Mouse (Mus musculus) MEL (cell line): ENCODE results near the gene Ociad1.

Experiments
- BHLHE40 ChIP-seq: IDR thresholded peaks from 2 replicates; pipeline ENCODE4 v1.6.1; 2012; ENCODE audit warnings: low read depth, mild to moderate bottlenecking, inconsistent platforms, low read length, improper control_type of control experiment, borderline replicate concordance
- CHD2 ChIP-seq: IDR thresholded peaks from 2 replicates; pipeline ENCODE4 v1.6.1; 2011; ENCODE audit warnings: low read length, improper control_type of control experiment
- CTCF ChIP-seq, 3 experiments: IDR thresholded peaks in 2 of 3; conservative IDR thresholded peaks in 1 of 3; 2 replicates each; pipeline ENCODE4 v1.5.1; 2011 to 2012; ENCODE audit warnings: low read length in 3 of 3, low read depth in 2 of 3, mild to moderate bottlenecking in 2 of 3, improper control_type of control experiment in 1 of 3, inconsistent platforms in 1 of 3, mixed read lengths in 1 of 3, moderate library complexity in 1 of 3; ENCODE audit not compliant: control insufficient read depth in 1 of 3, insufficient read depth in 1 of 3, poor library complexity in 1 of 3, severe bottlenecking in 1 of 3
- EP300 ChIP-seq, 2 experiments: IDR thresholded peaks; 2 replicates each; pipeline ENCODE4 v1.6.1; 2011; ENCODE audit warnings: improper control_type of control experiment in 2 of 2, low read length in 2 of 2, low read depth in 1 of 2, mild to moderate bottlenecking in 1 of 2
- GATA1 ChIP-seq: IDR thresholded peaks from 2 replicates; pipeline ENCODE4 v1.6.1; 2011; ENCODE audit warnings: low read depth, low read length, improper control_type of control experiment
- MAX ChIP-seq: IDR thresholded peaks from 2 replicates; pipeline ENCODE4 v1.6.1; 2011; ENCODE audit warnings: low read length, improper control_type of control experiment
- MAZ ChIP-seq: IDR thresholded peaks from 2 replicates; pipeline ENCODE4 v1.6.1; 2012; ENCODE audit warnings: low read depth, mild to moderate bottlenecking, inconsistent platforms, low read length, improper control_type of control experiment
- MEF2A ChIP-seq: IDR thresholded peaks from 2 replicates; pipeline ENCODE4 v1.6.1; 2014; ENCODE audit warnings: low read depth, mild to moderate bottlenecking, inconsistent platforms, low read length, improper control_type of control experiment; ENCODE audit not compliant: poor library complexity, insufficient replicate concordance, severe bottlenecking; ENCODE audit errors: extremely low read depth
- MYB ChIP-seq: IDR thresholded peaks from 2 replicates; pipeline ENCODE4 v1.6.1; 2011; ENCODE audit warnings: mild to moderate bottlenecking, low read depth, low read length, improper control_type of control experiment
- NELFE ChIP-seq: IDR thresholded peaks from 2 replicates; pipeline ENCODE4 v1.6.1; 2011; ENCODE audit warnings: low read depth, low read length, improper control_type of control experiment
- POLR2A ChIP-seq, 2 experiments: IDR thresholded peaks; 2 replicates each; pipeline ENCODE4 v1.6.1; 2011 to 2012; ENCODE audit warnings: low read length in 2 of 2, mild to moderate bottlenecking in 2 of 2, control low read depth in 1 of 2, improper control_type of control experiment in 1 of 2, low read depth in 1 of 2, moderate library complexity in 1 of 2; ENCODE audit not compliant: control insufficient read depth in 1 of 2, insufficient read depth in 1 of 2, poor library complexity in 1 of 2
- SIN3A ChIP-seq: IDR thresholded peaks from 2 replicates; pipeline ENCODE4 v1.6.1; 2012; ENCODE audit warnings: low read length, improper control_type of control experiment, inconsistent platforms
- TAL1 ChIP-seq: IDR thresholded peaks from 2 replicates; pipeline ENCODE4 v1.6.1; 2012; ENCODE audit warnings: mild to moderate bottlenecking, inconsistent platforms, low read length, moderate library complexity, mixed read lengths
- USF2 ChIP-seq, 2 experiments: IDR thresholded peaks; 2 replicates each; pipeline ENCODE4 v1.6.1; 2011 to 2012; ENCODE audit warnings: improper control_type of control experiment in 2 of 2, low read length in 2 of 2, borderline replicate concordance in 1 of 2, inconsistent platforms in 1 of 2, low read depth in 1 of 2, mild to moderate bottlenecking in 1 of 2; ENCODE audit not compliant: insufficient read depth in 1 of 2

- TF ChIP-seq TAL1 = no peak
- no peak for TF ChIP-seq CHD2
- TF ChIP-seq CTCF (IDR thresholded peaks at IDR 0.05 in 2 of 3, conservative IDR thresholded peaks at IDR 0.05 in 1 of 3; ENCODE audit: control insufficient read depth in 1 of 3, insufficient read depth in 1 of 3, low read depth in 2 of 3, low read length in 3 of 3, poor library complexity in 1 of 3, severe bottlenecking in 1 of 3) = no peak
- no peak for TF ChIP-seq USF2 (IDR thresholded peaks at IDR 0.05; ENCODE audit: borderline replicate concordance in 1 of 2, insufficient read depth in 1 of 2, low read depth in 1 of 2, low read length in 2 of 2)
- no peak for TF ChIP-seq POLR2A (IDR thresholded peaks at IDR 0.05; ENCODE audit: control insufficient read depth in 1 of 2, insufficient read depth in 1 of 2, low read depth in 1 of 2, low read length in 2 of 2, poor library complexity in 1 of 2)
- no peak for TF ChIP-seq SIN3A
- TF ChIP-seq MAZ = no peak
- no peak for TF ChIP-seq MAX
- no peak for TF ChIP-seq EP300 (IDR thresholded peaks at IDR 0.05; ENCODE audit: low read depth in 1 of 2, low read length in 2 of 2)
- no peak for TF ChIP-seq MEF2A
- no peak for TF ChIP-seq GATA1
- no peak for TF ChIP-seq NELFE
- TF ChIP-seq BHLHE40 = no peak
- no peak for TF ChIP-seq MYB
These were observed 8.5 kb upstream of the Ociad1 start for GRCm38 (mm10) chr5:73284046-73284445.
